Mouse (Mus musculus): ENCODE results near the gene Efna1. TPM values are rescaled to one million over a fixed set of nuclear protein-coding genes. Genes with fewer than 3 reads are reported as not detected.

The Efna1 gene
- total RNA-seq, 2 experiments from 2014 or later: 37.9 to 42.0 TPM

GRCm38 (mm10) chr3:89305551-89306325, 24.8 kb upstream of the Efna1 start:
- no peak for DNase-seq

- DNase-seq: no peak
Measured at GRCm38 (mm10) chr3:89305105-89305504, 24.2 kb upstream of the Efna1 start.

- no peak for DNase-seq
Measured at GRCm38 (mm10) chr3:89304440-89304839, 23.5 kb upstream of the Efna1 start.

GRCm38 (mm10) chr3:89300514-89300913, 19.6 kb upstream of the Efna1 start:
- DNase-seq: no peak

- no peak for DNase-seq
Measured at GRCm38 (mm10) chr3:89300071-89300470, 19.1 kb upstream of the Efna1 start.

- DNase-seq: peak; percentile 27
Measured at GRCm38 (mm10) chr3:89299499-89299898, 18.6 kb upstream of the Efna1 start.

- no peak for DNase-seq
Measured at GRCm38 (mm10) chr3:89298908-89299307, 18.0 kb upstream of the Efna1 start.

GRCm38 (mm10) chr3:89296761-89297396, 15.9 kb upstream of the Efna1 start:
- DNase-seq: no peak

- no peak for DNase-seq
Measured at GRCm38 (mm10) chr3:89295685-89296230, 14.8 kb upstream of the Efna1 start.

GRCm38 (mm10) chr3:89294195-89294594, 13.3 kb upstream of the Efna1 start:
- no peak for DNase-seq

GRCm38 (mm10) chr3:89293247-89293918, 12.4 kb upstream of the Efna1 start:
- DNase-seq: no peak

- no peak for DNase-seq
Measured at GRCm38 (mm10) chr3:89292303-89292702, 11.4 kb upstream of the Efna1 start.

GRCm38 (mm10) chr3:89291874-89292273, 10.9 kb upstream of the Efna1 start:
- DNase-seq: no peak

GRCm38 (mm10) chr3:89288503-89288928, 7.6 kb upstream of the Efna1 start:
- DNase-seq: no peak

GRCm38 (mm10) chr3:89287286-89287685, 6.3 kb upstream of the Efna1 start:
- DNase-seq: no peak

GRCm38 (mm10) chr3:89285526-89285925, 4.6 kb upstream of the Efna1 start:
- DNase-seq: no peak

- DNase-seq: no peak
Measured at GRCm38 (mm10) chr3:89284261-89284660, 3.3 kb upstream of the Efna1 start.

- DNase-seq: no peak
Measured at GRCm38 (mm10) chr3:89282291-89282643, 1.3 kb upstream of the Efna1 start.

- DNase-seq: peak; percentile 92
Measured at GRCm38 (mm10) chr3:89281579-89282290, 793 bp upstream of the Efna1 start.

GRCm38 (mm10) chr3:89280050-89280605, 814 bp downstream of the Efna1 start:
- no peak for DNase-seq

- DNase-seq: peak; percentile 89
Measured at GRCm38 (mm10) chr3:89279153-89279890, 1.6 kb downstream of the Efna1 start.

- no peak for DNase-seq
Measured at GRCm38 (mm10) chr3:89278643-89279042, 2.3 kb downstream of the Efna1 start.

Measured in heart, postnatal 4 days (tissue).